Mouse (Mus musculus) adrenal gland, postnatal 36 days (tissue): ENCODE results near the gene Paqr7. TPM values are rescaled to one million over a fixed set of nuclear protein-coding genes. Genes with fewer than 3 reads are reported as not detected.
A peak's percentile ranks its signal among the peaks of the same experiment; 100 is the strongest.

ENCODE experiments used
- DNase-seq, 2 experiments: peaks; one replicate each; pipeline ENCODE4 v3.0.0; 2021; ENCODE audit warnings: mixed read lengths in 1 of 2
- long read RNA-seq, 2 experiments: library from polyadenylated mRNA; stranded (forward); transcript quantifications; one replicate each; pipeline ENCODE4 v2.0.0; 2021; ENCODE audit warnings: borderline sequencing depth in 2 of 2
- total RNA-seq, 2 experiments: library from RNA; stranded (reverse); gene quantifications; 2 replicates each; pipeline ENCODE4 v1.2.3; 2021

Paqr7 gene
- total RNA-seq, result 10 to 100 TPM; 38.7 to 56.9 TPM
- long read RNA-seq, experiment 1, transcript Paqr7-205 (3 exons, 890 nt), result minor isoform, 13 of 103 reads
- long read RNA-seq, experiment 1, transcript Paqr7-201 (2 exons, 2,351 nt), result major isoform, 49 of 103 reads
- long read RNA-seq, experiment 1, partial matches to known transcripts, result 41 of 103 reads
- long read RNA-seq, experiment 1, other reads (novel, unspliced or antisense), result 0 of 103 reads
- long read RNA-seq, experiment 2, transcript Paqr7-205 (3 exons, 890 nt), result minor isoform, 11 of 52 reads
- long read RNA-seq, experiment 2, transcript Paqr7-201 (2 exons, 2,351 nt), result major isoform, 19 of 52 reads
- long read RNA-seq, experiment 2, partial matches to known transcripts, result 20 of 52 reads
- long read RNA-seq, experiment 2, other reads (novel, unspliced or antisense), result 2 of 52 reads

GRCm38 (mm10) chr4:134496595-134497210, at the start of gene Paqr7:
Gene Paqr7 (plus strand): TSS chr4:134496697.
- peak; percentile 90 to 93 for DNase-seq

DNA sequence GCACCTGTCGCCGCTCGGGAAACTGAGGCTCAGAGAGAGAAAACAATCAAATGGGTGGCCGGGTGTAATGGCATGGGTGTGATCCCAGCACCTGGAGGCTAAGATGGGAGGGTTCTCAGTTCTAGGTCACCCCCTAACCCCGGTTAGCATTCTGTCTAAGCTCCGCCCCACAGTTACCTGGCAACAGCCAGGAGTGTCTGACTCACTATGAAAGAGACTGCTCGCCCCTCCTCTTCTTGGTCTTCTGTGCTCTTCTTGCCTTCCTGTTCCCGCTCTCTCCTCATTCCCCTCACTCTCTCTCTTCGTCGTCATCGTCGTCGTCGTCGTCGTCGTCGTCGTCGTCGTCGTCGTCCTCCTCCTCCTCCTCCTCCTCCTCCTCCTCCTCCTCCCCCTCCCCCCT, 48.5 kb upstream of the Paqr7 start:
- no peak for DNase-seq

DNA sequence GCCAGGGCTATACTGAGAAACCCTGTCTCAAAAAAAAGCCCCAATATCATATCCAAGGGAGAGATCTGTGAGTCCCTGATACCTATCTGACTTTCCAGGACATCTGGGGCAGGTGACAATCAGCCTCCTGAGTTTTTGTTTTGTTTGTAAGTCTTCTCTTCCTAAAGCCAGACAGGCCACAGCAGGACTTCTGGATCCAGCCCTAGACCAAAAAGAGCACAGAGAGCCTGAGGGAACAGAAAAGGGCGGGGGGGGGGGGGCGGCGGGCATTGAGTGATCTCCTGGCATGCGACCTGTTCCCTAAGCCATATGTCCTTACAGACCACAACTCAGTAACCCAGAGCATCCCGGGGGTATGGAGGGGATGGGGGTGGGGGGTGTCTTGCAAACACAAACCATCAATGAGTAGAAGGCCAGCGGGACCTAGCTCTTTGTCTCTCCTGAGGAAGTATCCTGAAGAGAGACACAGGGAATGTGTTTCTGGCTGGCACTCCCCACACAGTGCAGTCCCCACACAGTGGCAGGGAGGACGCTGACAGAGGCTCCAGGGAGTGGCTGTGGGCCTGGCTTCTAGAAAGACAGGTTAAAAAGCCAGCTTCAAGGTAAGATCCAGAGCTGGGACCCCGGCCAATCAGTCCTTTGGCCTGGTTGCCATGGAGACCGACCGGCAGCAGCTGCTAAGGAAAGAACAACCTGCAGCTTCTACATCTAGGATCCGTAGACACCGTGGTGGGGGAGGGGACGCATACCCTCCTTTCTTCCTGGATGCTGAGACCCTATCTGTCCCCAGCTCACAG, 46.7 kb upstream of the Paqr7 start:
- DNase-seq, result no peak

GRCm38 (mm10) chr4:134450392-134451195, 45.9 kb upstream of the Paqr7 start:
- peak; percentile 15 to 34 for DNase-seq

- no peak for DNase-seq
Observed at GRCm38 (mm10) chr4:134451484-134451883, 45.0 kb upstream of the Paqr7 start.

DNA sequence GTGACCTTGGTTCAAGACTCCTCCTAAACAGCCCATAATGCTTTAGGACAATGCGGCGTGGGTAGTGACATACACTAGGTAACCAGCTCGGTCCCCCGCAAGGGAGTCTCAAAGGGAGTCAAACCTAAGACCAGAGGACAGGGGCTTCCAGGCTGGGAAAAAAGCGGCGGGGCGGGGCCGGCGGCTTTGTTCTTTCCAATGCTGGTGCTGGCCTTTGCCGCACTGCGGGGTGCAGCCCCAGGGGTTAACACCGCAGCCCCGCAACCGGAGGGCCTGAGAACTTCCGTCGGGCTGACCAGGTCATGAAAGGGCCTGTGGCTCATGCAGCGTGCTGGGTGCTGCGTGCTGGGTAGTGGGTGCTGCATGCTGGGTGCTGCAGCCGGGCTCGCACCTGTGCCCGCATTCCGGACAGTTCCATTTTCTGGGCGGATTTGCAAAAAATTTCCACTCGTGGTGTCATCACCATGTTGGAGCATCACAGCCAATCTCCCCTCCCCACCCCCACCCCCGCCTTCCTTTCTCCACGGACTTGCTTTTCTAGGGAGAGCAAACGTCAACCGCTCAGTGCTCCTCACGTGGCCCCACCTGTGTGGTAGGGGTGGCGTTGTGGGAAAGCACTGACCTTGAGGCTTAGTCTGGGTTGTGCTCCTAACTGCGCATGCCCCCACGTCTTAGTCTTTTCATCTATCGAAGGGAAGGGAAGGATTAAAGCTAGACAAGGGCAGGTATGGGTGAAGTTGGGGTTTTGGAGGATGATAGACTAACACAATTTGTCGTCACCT, 42.7 kb upstream of the Paqr7 start:
- DNase-seq, result peak; percentile 47 to 52

GRCm38 (mm10) chr4:134455310-134455709, 41.2 kb upstream of the Paqr7 start:
- no peak for DNase-seq

DNA sequence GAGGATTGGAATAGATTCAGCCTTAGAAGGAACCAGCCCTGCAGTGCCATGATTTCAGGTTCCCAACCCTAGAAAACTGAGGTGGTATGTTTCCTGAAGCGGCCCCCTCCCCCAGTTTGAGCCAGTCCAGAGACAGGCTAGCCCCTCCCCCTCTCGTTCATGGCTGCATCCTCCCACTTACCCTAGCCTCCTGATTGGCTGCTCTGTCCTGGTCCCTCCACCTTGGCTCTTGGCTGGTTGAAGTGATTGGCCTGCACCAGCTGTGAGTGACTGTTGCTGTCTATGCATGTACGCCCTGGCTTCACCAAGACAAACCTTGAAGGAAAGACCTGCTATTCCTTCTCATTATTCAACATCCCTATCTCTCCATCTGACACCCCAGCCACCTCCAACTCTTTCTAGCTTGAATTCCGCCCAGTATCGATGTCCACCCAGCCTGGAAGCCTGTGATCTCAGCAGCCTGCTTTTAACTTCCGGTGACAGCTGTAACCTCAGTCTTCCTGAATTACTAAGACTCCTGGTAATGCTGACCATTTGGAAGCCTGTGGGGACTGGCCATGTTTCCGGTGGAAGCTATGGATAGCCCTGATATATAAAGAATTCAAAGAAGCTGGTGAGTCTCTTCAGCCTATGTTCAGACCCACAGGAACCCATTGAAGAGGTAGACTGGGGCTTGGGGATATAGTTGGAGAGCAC, 39.2 kb upstream of the Paqr7 start:
- no peak for DNase-seq

DNA sequence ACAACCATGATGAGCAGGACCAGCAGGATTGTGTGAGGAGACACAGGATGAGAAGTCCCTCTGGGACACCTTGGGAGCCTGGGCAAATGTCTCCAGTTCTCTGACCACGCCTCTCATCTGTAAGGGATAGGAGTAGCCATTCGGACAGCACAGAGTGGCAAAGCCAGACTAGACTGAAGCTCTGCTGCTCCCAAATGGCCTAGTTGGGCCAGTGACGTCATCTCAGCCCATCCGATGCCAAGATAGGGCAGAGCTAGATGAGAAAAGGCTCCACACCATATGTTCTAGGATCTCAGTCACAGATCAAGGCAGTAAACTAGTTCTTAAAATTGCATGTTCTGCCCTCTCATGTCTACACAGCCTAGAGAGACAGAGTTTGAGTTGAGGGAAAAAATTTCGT, 37.6 kb upstream of the Paqr7 start:
- DNase-seq, result no peak

GRCm38 (mm10) chr4:134460277-134460676, 36.2 kb upstream of the Paqr7 start:
- no peak for DNase-seq

DNA sequence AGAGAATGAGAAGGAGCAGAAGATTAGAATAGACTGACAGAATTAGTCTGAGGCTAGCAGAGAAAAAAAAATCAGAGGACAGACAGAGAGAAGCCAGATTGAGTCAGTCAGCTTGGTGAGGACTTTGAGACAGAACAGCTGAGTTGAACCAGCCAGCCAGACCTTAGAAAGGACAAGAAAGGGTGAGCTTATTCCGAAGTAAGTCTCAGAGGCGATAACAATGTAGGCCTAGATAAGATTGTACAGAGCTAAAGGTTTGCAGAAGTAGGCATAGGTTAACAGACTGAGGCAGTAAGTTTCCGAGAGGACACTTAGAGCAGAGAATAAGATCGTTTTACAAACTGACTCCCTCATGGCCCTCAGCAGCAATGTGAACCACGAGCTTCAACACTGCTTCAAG, 35.2 kb upstream of the Paqr7 start:
- no peak for DNase-seq

- no peak for DNase-seq
Observed at GRCm38 (mm10) chr4:134465789-134466188, 30.7 kb upstream of the Paqr7 start.

GRCm38 (mm10) chr4:134466381-134467262, 29.9 kb upstream of the Paqr7 start:
- DNase-seq, result no peak

GRCm38 (mm10) chr4:134467435-134468214, 28.9 kb upstream of the Paqr7 start:
- no peak for DNase-seq

GRCm38 (mm10) chr4:134468215-134468575, 28.3 kb upstream of the Paqr7 start, which contains the start of gene Stmn1:
Gene Stmn1 (plus strand): TSS chr4:134468320.
- peak; percentile 96 for DNase-seq

- peak; percentile 96 to 99 for DNase-seq
Observed at GRCm38 (mm10) chr4:134468578-134469266, 27.8 kb upstream of the Paqr7 start.

DNA sequence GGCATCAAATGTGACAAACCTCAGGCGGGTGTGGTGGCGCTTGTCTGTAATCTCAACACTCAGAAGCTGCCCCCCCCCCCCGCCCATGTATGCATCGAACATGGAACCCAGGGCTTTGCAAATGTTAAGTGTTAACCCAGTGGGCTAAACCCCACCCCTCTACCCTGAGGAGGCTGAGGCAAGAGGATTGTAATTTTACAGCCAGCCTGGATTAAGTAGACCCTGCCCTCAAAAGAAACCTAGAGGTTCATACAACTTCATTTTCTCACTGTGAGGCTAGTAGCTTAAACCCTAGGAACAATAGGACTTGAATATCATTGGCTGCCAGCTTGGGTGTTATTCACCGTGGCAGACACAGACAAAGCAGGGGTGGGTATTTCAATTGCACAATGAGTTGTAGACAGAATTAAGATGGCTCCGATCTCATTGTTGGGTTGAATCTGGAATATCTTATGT, 27.1 kb upstream of the Paqr7 start:
- DNase-seq, result no peak

GRCm38 (mm10) chr4:134469985-134470384, 26.5 kb upstream of the Paqr7 start:
- DNase-seq, result no peak
